Mouse (Mus musculus) testis, adult 2 months (tissue): ENCODE results near the gene Klhl5. TPM values are rescaled to one million over a fixed set of nuclear protein-coding genes. Genes with fewer than 3 reads are reported as not detected.
A peak's percentile ranks its signal among the peaks of the same experiment; 100 is the strongest.

ENCODE experiments used
- H3K27ac ChIP-seq: fragments of 200-500 bp; 2 replicates; pipeline ENCODE4 v1.5.1; 2012; ENCODE audit warnings: low read depth, low read length; ENCODE audit not compliant: control insufficient read depth, insufficient read depth
- H3K27me3 ChIP-seq: fragments of 200-500 bp; 2 replicates; pipeline ENCODE4 v1.6.1; 2012; ENCODE audit warnings: mild to moderate bottlenecking, low read length, moderate library complexity; ENCODE audit not compliant: control insufficient read depth, insufficient read depth
- H3K36me3 ChIP-seq: fragments of 200-500 bp; 2 replicates; pipeline ENCODE4 v1.6.1; 2012; ENCODE audit warnings: mild to moderate bottlenecking, low read length; ENCODE audit not compliant: control insufficient read depth, insufficient read depth
- H3K4me1 ChIP-seq: fragments of 200-500 bp; 2 replicates; pipeline ENCODE4 v1.6.1; 2012; ENCODE audit warnings: low read length; ENCODE audit not compliant: control insufficient read depth, insufficient read depth
- H3K4me3 ChIP-seq: fragments of 200-500 bp; 2 replicates; pipeline ENCODE4 v1.5.1; 2012; ENCODE audit warnings: low read depth, mild to moderate bottlenecking, low read length, moderate library complexity, mixed read lengths; ENCODE audit not compliant: control insufficient read depth
- CTCF ChIP-seq: fragments of 200-500 bp; IDR thresholded peaks from 2 replicates; pipeline ENCODE4 v1.5.1; 2012; ENCODE audit warnings: low read depth, mild to moderate bottlenecking, inconsistent platforms, low read length, moderate library complexity; ENCODE audit not compliant: control insufficient read depth, insufficient read depth, insufficient replicate concordance
- POLR2A ChIP-seq: fragments of 200-500 bp; IDR thresholded peaks from 2 replicates; pipeline ENCODE4 v1.6.1; 2012; ENCODE audit warnings: low read depth, mild to moderate bottlenecking, inconsistent platforms, low read length, moderate library complexity; ENCODE audit not compliant: control insufficient read depth
- polyA plus RNA-seq: library from polyadenylated mRNA; depleted of rRNA; stranded (reverse); fragments of >200 nt; gene quantifications from 2 replicates; pipeline ENCODE4 v1.2.3, GENCODE M21; 2012

Klhl5 gene
- polyA plus RNA-seq, 1 experiment: 13.2 TPM

- no peaks in the 10 kb centered on the region for H3K36me3 ChIP-seq
- H3K4me1 ChIP-seq: no peaks in the 10 kb centered on the region
- TF ChIP-seq CTCF (no peak), POLR2A (no peak)
- no peak overlapping the region for H3K4me3 ChIP-seq
- H3K27ac ChIP-seq: peak overlapping the region; percentile 45; the same call in 1 of the 2 replicates
- H3K27me3 ChIP-seq: no peaks in the 10 kb centered on the region
These were observed 6.0 kb downstream of the Klhl5 start for GRCm38 (mm10) chr5:65113323-65113722.

GRCm38 (mm10) chr5:65116789-65117188 lies 9.4 kb downstream of the Klhl5 start:
- H3K4me3 ChIP-seq: no peak overlapping the region
- H3K36me3 ChIP-seq: no peaks in the 10 kb centered on the region
- no peak overlapping the region for H3K27ac ChIP-seq
- H3K27me3 ChIP-seq: no peaks in the 10 kb centered on the region
- H3K4me1 ChIP-seq: no peaks in the 10 kb centered on the region
- no peak for TF ChIP-seq POLR2A

GRCm38 (mm10) chr5:65119495-65119894 lies 12.2 kb downstream of the Klhl5 start:
- no peak overlapping the region for H3K4me3 ChIP-seq
- no peak overlapping the region for H3K27ac ChIP-seq
- no peaks in the 10 kb centered on the region for H3K27me3 ChIP-seq
- no peaks in the 10 kb centered on the region for H3K4me1 ChIP-seq
- TF ChIP-seq POLR2A (no peak), CTCF (no peak)
- no peaks in the 10 kb centered on the region for H3K36me3 ChIP-seq

GRCm38 (mm10) chr5:65119918-65120317 lies 12.6 kb downstream of the Klhl5 start:
- H3K36me3 ChIP-seq: no peaks in the 10 kb centered on the region
- H3K4me1 ChIP-seq: no peaks in the 10 kb centered on the region
- no peak overlapping the region for H3K4me3 ChIP-seq
- H3K27ac ChIP-seq: no peak overlapping the region
- TF ChIP-seq CTCF (no peak), POLR2A (no peak)
- H3K27me3 ChIP-seq: no peaks in the 10 kb centered on the region

GRCm38 (mm10) chr5:65122616-65123015 lies 15.3 kb downstream of the Klhl5 start:
- Histone ChIP-seq H3K4me1 (no peaks in the 10 kb centered on the region), H3K36me3 (no peaks in the 10 kb centered on the region), H3K27me3 (no peaks in the 10 kb centered on the region), H3K27ac (no peak overlapping the region), H3K4me3 (no peak overlapping the region)
- TF ChIP-seq POLR2A (no peak), CTCF (no peak)

GRCm38 (mm10) chr5:65126137-65126536 lies 18.8 kb downstream of the Klhl5 start:
- Histone ChIP-seq H3K27ac (no peak overlapping the region), H3K36me3 (no peaks in the 10 kb centered on the region), H3K27me3 (no peaks in the 10 kb centered on the region), H3K4me1 (peaks cover 3% of the 10 kb centered on the region; the same call in 1 of the 2 replicates), H3K4me3 (no peak overlapping the region)
- no peak for TF ChIP-seq POLR2A
- no peak for TF ChIP-seq CTCF

GRCm38 (mm10) chr5:65128481-65128880 lies 21.1 kb downstream of the Klhl5 start:
- Histone ChIP-seq H3K36me3 (no peaks in the 10 kb centered on the region), H3K27ac (no peak overlapping the region), H3K27me3 (no peaks in the 10 kb centered on the region)

More at GRCm38 (mm10) chr5:65128481-65128880, 21.1 kb downstream of the Klhl5 start:
- H3K4me1 ChIP-seq: peaks cover 3% of the 10 kb centered on the region; the same call in 1 of the 2 replicates
- no peak overlapping the region for H3K4me3 ChIP-seq
- TF ChIP-seq POLR2A (no peak), CTCF (no peak)
